Mouse (Mus musculus) thymus, postnatal 36 days (tissue): ENCODE results near the gene Kctd7.

Experiments
- DNase-seq, 2 experiments: peaks; one replicate each; pipeline ENCODE4 v3.0.0; 2022; ENCODE audit warnings: mixed read lengths in 2 of 2

Kctd7 gene

DNA sequence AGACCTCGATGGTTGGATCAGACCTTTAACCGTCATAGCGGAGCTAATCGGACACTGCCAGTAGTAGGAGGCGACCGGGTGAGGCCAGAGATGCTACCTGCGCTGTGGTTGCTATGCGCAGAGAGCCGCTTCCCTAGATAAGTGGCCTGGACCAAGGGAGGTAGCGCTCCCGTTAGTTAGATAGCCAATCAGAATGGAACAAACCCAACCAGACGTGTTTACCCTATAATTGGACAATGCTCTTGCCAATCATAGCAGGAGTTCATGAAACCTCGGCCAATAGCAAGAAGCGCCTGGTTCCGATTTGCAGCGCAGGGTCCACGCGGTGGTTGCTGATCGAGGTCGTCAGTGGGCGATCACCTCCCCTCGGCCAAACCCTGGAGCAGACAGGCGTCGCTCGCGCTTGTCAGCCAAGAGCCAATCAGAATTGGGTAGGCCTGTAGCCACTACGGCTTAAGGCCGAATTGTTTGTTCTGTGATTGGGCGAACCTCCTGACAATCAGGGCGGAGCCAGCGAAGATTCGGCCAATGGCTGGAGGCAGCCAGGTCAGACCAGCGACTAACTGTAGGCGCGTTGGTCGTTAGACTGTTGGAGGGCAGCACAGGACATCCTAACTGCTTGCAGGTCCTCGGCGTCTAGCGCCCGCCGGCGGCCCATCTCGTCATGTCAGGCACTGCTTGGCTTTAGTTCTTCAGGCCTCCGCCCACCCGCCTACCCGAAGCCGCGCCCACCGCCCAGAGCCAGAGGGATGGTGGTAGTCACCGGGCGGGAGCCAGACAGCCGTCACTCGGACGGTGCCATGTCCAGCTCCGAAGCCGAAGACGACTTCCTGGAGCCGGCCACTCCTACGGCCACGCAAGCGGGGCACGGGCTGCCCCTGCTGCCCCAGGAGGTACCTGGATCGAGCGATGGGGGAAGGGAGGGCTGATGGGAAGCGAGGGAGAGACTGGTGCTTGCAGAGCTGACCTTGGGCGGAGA is at the start of gene Kctd7:
Gene Kctd7 (plus strand): TSS at position 528 of the 979 bp plus-strand sequence.
- peak; percentile 91 to 93 for DNase-seq

DNA sequence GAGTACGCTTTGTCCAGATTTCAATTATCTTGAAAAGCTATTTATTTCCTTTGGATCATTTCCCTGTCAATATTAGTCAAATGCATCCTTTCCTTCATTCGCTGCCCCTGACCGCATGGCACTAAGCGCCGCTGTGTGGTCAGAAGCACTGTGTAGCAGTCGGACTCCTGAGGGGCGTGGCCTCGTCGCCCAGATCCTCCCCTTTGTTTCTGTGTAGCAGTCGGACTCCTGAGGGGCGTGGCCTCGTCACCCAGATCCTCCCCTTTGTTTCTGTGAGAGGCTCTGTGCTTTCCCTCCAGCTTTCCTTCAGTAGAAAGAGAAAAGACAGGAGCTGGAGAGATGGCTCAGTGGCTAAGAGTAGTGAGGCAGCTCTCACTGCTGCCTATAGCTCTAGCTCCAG is 47.9 kb upstream of the Kctd7 start:
- DNase-seq: no peak

DNA sequence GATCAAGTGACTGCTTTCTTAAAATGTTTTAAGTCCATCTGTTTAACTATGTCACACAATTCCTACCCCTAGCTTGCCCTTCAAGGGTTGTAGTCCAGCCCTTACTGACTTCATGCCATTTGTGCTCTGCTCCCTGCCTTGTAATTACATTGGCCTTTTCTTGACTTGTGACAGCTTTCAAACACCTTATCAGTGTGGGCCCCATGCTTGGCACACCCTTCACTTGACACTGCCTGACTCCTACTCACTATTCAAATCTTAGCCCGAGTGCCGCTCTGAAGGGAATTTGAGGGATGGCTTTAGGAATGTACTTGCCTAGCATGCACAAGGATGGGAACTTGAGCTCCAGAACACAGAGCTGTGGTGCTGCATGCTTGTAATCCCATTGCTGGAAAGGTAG is 46.8 kb upstream of the Kctd7 start:
- no peak for DNase-seq

DNA sequence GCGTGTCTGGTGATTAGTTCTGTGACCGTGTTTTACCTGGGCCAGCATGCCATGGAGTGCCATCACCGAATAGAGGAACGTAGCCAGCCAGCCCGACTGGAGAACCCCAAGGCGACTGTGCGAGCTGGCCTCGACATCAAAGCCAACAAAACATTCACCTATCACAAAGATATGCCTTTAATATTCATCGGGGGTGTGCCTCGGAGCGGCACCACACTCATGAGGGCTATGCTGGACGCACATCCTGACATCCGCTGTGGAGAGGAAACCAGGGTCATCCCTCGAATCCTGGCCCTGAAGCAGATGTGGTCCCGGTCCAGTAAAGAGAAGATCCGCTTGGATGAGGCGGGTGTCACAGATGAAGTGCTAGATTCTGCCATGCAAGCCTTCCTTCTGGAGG is 42.9 kb upstream of the Kctd7 start:
- no peak for DNase-seq

DNA sequence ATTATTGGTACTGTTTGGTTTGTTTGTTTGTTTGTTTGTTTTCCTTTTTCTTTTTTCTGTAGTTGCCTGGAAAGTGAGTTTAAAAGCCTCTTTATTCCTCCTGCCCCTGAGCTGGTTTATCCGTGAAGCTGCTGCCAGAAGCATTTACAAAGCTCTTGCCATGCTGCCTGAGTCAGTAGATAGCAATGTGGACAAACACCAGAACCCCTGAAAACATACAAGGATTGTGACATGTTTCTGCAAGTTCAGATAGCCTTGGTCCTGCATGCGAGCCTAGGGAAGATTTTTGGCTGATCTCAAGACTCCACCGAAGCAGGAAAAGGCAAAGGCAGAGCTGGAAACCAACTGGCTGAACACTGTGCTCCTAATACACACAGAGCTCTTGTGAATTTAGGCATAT is 35.3 kb upstream of the Kctd7 start:
- no peak for DNase-seq

DNA sequence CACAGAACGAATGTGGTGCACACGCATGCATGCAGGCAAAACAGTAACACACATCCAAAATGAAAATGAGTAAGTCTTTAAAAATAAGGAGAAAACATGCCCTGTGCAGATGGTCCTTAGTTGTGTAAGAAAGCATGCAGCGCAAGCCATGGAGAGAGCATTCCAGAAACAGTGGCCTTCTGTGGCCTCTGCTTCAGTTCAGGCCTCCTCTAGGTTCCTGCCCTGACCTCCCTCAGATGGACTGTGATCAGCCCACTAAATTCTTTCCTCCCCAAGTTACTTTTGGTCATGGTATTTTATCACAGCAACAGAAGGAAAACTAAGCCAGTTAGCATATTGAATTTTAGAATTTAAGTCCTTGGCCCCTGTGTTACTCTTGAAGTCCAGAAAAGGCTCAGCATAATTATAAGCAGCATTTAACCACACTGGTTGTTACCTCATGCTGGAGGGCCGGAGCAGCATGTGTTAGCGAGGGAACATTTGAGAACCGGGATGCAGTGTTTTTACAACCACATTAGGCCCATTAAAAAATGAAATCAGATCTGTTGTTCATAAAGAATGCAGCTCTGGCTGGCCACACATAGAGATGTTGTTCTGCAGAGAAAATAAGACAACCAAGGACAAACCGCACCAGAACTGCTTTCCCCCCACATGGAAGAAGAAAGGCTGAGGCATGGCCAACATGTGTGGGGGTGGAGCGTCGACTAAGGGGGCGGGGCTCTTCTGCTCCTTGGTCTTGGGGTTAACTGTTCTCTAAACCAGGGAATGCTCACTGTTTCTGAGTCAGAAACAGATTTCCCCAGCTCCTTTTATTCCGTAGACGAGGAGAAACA is 33.8 kb upstream of the Kctd7 start:
- DNase-seq: no peak

DNA sequence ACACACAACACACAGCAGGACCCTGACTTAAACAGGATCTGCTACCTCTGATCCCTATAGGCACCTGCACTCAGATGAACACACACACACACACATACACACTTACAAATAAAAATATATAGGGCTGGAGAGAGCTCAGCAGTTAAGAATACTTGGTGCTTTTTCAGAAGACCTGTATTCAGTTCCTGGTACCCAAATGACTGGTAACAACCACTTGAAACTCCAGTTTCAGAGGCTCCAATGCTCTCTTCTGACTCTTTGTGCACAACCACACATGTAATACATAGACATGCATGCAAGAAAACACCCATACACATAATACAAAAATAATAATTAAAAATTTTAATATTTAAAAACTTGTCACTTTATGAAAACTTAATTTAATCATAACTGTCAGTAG is 32.0 kb upstream of the Kctd7 start:
- DNase-seq: no peak

DNA sequence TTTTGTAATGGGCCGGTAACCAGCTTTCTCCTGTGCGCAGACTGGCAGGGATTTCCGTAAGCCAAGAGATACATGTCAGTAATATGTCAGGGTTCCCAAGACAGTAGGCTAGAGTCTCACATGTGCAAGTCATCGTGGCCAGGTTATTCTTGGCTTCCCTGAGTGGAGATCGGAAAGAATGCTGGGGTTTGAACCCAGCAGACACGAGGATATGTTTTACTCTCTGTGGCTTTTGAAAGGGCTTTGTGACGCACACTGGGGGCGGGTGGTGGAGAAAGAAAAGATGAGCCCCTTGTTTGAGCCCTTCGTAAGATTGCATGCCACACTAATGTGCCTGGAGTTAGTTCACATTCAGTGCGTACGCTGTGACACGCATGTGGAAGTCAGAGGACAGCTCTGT is 28.5 kb upstream of the Kctd7 start:
- DNase-seq: no peak

DNA sequence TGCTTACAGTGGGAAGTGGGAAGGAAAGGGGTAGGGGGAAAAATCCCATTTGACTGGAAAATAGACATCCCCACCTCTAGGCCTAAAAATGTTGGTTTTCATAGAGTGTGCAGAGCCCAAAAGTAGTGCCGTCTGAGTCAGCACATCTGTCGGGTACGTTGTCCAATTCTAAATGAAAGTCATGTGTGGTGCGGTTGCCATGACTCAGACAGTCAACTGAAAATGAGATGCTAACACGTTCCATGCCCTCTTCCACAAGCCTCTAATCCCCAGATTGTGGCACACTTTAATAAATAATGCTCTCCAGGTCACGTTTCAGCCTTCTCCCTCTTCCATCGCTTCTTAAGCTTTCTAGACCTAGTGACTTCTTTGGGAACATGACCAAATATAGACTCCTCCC is 27.8 kb upstream of the Kctd7 start:
- DNase-seq: no peak

DNA sequence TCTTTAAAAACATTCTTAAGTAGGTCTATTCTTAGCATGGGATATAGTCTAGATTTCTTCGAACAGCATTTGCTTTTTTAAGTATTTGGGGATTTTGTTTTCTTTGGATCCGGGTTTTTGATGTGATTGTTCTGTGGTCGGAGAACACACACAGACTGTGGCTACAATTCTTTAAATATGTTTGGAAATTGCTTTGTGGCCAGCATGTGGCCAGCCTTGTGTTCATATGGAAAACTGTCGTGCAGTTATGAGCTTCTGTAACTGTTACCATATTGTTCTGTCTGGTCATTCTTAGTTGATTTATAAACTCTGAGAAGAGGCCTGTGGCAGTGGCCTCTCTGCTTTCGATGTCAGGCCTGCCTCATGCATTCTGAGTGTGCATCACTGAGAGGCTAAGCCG is 26.7 kb upstream of the Kctd7 start:
- no peak for DNase-seq

DNA sequence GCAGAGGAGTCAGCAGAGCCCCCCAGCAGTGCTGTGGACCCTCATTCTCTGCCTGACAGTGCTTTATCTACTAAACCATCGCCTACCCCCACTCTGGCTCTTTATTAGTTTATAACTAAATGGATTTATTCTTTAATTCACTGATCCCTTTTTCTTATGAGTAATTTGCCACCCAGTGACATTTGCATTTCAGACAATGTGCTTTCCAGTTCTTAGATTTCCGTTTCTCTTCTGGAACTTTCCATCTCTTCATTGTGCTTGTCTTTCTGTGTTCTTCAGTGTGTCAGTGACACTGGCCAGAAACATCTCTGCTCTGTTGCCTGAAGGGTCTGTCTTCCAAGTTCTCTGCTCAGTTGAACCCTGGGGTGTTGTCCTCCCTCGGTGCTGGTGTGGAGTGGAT is 25.4 kb upstream of the Kctd7 start:
- no peak for DNase-seq

DNA sequence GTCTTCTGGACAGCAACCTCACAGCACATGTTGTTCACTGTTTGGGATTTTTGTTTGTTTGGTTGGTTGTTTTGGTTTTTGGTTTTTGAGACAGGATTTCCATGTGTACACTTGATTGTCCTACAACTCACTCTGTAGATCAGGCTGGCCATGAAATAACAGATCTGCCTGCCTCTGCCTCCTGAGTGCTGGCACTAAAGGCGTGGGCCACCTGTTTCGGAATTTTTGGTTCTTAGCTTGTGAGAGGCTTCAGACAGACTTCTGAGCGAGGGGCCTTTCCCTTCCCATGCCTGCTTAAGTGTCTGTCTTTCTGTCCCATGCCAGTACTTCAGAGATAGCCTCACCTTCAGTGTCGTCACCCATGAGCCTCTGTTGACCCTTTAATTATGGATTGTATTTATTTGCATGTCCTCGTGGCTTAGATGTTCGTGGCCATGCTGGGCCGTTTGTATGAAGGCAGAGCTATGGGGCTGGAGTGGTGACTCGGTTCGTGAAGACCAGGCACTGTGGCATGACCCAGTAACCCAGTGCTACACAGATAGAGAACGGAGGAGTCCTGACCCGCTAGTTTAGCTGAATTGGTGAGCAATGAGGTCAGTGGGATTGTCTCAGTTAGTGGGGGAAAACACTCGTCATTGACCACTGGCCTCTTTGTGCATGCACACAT is 24.5 kb upstream of the Kctd7 start:
- DNase-seq: no peak

DNA sequence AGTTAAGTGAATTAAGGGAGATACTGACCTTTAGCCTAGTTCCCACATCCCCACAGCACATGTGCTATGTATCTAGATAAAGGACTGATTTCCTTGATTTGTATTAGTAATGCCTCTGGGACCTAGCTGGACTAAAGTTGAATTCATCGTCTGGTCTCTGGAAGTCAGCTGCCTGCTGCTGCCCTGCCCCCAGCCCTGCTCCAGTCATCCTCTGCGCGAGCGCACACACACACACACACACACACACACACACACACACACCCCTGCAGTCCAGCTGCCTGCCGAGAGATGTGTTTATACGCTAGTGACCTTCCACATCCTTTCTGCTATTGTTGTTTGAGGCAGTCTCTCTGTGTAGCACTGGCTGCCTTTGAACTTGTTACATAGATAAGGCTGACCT is 23.8 kb upstream of the Kctd7 start:
- no peak for DNase-seq

DNA sequence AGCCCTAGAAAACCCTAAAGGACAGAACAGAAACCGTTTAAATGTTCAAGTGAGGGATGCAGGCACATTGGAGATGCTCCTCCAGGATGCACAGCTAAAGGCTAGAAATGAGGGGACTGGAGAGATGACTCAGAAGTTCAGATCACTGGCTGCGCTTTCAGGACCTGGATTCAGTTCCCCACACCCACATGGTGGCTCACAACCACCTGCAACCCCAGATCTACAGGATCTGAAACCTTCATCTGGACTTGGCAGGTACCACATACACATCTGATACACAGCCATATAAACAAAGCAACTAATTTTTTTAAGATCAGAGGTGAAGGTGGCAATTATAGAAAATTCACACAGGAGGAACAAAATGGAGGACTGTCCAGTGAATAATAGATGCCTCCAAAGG is 22.3 kb upstream of the Kctd7 start:
- no peak for DNase-seq

DNA sequence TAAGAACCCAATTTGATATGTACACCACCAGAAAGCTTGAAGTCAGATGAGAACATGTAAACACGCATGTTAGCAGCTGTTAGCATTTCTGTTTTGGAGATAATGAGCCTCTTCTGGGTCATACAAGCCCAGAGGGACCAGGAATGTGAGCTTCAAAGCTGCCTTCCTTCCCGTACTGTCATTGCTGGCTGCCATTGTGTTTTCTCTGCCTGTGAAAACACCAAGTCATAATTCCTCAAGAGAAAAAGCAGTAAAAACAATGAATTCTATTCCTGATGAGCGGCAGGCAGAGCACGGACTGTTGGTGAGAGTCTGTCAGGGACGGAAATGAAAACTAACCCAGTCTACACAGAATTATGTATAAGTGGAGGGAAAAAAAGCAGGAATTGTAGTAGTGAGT is 20.4 kb upstream of the Kctd7 start:
- DNase-seq: no peak

DNA sequence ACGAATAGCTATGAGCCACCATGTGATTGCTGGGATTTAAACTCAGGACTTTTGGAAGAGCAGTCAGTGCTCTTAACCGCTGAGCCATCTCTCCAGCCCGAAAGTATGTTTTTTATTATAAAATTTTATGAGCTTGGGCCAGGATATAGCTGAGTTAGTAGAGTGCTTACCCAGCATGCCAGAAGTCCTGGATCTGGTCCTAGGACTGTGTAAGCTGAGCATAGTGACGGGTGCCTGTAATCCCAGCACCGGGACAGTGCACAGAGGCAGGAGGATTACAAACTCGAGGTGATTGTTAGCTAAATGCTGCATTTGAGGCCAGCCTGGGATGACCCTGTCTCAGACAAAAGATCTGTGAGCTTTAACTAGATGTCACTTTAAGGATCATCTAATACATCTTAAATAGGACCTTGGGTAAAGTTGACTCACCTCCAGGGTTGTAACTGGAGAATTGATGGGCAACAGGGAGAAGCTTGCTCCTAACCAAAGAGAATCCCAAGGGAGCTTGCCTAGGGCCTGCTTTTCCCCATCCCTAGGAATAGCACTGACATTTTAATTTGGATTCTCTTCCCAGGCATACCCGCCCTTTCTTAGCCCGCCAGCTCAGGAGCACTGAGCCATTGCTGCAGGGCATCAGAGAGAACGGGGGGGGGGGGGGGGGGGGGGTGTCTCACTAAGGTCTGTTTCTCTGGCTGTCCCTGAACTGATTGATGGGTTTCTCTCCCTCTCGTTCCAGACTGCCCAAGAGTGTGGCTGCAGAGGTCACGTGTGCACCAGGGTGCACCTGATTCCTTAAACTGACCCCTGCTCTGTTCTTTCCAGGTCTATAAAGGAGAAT is 15.8 kb upstream of the Kctd7 start:
- no peak for DNase-seq

DNA sequence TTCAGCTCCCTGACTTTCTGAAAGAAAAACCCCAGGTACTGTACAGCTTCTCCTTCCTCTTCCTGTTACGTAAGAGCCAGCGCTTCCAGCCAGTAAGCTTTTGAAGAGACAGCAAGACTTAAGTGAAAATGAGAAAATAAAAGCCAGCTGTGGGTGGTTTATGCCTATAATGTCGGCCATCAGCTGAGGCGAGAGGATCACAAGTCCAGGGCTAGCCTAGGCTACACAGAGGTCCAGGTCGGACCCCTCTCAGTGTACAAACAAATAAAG is 15.2 kb upstream of the Kctd7 start:
- DNase-seq: no peak

DNA sequence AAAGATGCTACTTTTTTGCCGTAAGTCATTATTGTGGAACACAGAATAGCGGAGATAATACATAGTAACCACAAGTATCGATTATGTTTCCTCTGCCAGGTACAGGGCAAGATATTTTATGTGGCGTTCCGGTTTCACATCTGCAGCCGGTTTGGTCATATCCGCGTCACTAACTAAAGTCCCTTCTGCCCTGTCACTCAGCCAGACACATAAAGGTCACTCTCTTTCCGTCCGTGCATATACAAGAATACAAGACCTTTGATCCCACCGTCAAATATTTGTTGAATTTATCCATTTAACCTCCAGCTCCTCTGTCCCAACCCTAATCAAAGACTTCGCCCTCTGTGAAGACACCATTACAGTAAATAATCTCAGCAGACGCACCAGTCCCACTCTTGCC is 8.1 kb upstream of the Kctd7 start:
- DNase-seq: no peak

DNA sequence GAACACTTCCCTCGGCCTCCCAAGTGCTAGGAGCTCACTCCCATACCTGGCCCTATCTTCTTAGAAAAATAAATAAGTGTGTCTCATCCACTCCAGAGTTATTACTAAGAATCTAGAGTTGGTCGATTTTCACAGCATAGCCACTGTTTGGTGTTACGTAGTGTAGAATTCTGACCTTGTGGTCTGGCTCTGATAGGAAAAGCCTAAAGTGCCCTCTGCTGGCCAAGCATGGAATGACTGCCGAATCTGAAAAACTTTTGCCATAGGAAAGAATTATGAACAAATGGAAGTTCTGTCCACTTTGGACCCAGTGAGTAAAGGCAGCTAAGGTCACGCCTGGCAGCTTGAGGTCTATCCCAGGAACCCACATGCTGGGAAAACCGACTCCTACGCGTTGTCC is 5.3 kb upstream of the Kctd7 start:
- DNase-seq: peak; percentile 45 to 66

DNA sequence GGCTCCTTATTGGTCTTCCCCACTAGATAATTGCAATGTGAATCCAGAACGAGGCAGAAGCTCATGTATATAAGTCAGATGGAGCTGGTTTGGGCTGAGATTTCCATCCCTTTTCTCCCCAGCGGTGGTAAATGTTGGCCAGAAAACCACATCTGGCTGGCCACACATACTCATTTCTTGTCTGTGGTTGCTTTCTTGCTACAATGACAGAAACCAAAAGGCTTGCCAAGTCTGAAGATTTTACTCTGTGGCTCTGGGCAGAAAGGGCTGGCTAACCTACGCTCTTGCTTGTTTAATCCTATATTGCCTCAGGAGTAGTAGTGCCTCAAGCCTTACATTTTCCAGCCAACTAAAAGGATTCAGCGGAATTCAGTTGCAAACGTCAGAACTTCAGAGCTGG is 3.5 kb upstream of the Kctd7 start:
- no peak for DNase-seq

DNA sequence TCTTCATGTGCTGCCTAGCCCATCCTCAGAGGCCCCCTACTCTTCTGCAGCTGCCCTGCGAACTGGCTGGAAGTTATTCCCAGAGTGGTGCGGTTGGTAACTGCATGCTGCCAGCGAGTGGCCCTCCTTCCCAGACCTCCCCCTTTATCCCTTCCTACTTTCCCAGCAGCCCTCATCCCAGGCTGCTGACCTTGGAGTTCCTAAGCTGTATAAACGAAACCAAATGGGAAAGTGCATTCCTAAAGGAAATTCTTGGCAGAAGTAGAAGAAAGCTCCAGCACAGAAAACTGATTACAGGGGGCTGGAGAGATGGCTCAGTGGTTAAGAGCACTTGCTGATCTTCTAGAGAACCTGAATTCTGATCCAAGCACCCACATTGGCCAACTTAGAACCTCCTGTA is 2.6 kb upstream of the Kctd7 start:
- no peak for DNase-seq

DNA sequence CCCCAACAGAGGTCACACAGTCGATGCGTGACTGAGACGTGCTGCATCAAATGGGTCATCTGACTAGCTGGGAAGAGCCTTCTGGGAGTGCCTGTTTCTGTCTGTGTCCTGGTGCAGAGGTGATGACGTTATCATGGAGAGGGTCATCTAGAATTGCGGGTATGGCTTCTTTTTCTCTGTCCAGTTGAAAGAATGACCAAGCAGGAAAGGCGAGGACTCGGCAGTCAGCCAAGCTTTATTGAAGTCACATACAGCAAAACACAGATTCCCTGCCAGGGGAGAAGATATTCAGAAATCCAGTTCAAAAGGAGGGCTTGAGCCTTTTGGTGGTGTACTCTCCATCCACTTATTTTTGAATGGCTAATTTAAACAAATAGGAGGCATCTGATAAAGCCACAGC is 1.6 kb upstream of the Kctd7 start:
- no peak for DNase-seq

DNA sequence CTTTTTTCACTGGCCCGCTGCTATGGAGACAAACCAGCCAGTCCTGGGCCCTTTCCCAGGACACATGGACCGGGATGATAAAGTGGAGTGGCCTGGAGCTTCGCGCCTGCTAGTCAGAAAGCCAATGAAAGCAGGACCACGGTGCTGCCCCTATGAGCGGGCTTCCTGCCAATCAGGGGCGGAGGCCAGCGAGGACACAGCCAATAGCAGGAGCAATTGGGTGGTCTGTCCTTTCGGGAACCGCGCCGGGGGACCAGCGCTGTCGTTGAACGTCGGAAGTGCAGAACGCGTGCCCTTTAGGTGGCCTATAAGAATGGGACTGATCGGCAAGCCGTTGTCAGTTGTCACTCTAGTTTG is 706 bp upstream of the Kctd7 start:
- DNase-seq: peak in 1 of 2 experiments; percentile 56
